Mouse (Mus musculus) skeletal muscle tissue, postnatal 0 days (tissue): Measurements from ENCODE around the gene Bbof1. TPM values are rescaled to one million over a fixed set of nuclear protein-coding genes. Genes with fewer than 3 reads are reported as not detected.

Source experiments
- polyA plus RNA-seq: library from polyadenylated mRNA; unstranded; fragments of >200 nt; fragmentation: Nextera tagmentation; extraction: Ambion mirVana; gene quantifications from 2 replicates; pipeline ENCODE4 v1.2.1, GENCODE M21; 2015

Gene Bbof1
- polyA plus RNA-seq = 0.54 and 0.71 TPM in 2 replicates

DNA sequence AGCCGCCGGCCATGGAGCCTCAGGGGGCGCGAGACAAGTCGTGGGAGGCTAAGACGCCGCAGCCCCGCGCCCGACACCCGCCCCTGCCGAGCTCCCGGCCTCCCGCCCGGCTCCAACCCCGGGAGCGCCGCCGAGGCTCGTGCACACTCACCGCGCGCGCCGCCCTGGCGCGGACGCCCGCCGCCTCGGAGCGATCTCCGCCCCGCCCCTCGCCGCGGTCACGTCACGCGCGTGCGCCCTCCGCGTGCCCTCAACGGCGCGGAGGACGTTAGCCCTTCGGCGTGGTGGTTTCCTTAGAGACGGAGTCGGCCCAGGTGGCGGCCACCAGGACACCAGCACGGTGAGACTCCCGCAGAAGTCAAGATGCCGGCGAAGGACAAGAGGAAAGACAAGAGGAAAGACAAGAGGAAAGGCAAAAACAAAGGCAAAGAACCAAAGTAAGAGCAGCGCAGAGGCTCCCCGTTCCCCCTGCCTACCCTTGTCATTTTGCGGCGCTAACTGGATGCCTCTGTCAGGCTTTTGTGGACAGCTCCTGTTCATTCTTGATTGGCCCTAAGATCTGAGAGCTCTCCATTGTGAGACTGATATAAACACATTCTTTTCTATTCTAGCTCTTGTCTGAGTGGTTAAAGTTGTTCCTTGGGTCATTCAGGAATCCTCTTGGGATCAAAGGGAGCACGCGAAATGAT, at the start of gene Bbof1, which contains the start of gene Entpd5:
Gene Bbof1 (plus strand): TSS at position 253 of the 689 bp plus-strand sequence.
Gene Entpd5 (minus strand): TSS at position 211 of the 689 bp plus-strand sequence.

DNA sequence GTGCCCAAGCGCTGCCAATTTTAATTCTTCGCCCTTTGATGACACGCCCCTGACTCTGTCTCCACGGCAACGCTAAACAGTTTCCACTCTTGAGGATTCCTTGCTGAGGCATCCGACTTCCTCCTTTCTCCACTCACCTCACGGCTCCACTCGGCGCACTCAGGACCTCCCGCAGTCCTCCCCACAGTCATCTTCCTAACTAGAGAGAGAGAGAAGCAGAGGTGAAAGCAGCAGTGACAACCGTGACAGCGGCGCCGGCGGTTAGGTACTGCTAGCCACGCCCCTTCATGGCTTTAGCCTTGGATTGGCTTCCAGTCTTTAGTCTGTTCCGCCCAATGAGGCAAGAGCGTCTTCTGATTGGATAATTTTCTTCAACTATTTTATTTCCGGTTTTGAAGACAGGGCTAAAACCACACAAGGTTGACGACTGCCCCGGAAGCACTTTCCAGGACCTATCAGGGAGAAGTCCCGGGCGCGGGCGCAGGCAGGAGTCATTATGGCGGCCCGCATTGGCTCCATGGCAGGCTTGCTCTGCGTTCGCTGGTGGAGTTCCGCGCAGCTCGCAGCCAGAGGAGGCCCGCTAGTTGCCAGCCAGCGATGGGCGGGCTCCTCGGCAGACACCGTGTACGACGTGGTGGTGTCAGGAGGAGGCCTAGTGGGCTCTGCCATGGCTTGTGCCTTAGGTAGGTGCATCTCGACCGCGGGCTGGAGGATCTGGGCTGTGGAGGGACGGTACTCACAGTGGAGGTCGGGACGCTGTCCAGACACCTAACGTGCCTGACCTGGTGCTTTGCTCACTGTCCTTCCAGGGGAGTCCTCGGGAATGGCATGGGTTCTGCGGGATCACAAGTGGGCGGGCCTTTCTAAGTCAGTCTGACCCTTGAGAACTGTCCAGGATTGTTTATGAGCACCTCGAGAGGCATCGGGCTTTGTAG, 47.0 kb upstream of the Bbof1 start, which contains the start of the genes Coq6 and Fam161b:
Gene Coq6 (plus strand): TSS at position 103 of the 935 bp plus-strand sequence.
Gene Fam161b (minus strand): TSS at position 279 of the 935 bp plus-strand sequence.

DNA sequence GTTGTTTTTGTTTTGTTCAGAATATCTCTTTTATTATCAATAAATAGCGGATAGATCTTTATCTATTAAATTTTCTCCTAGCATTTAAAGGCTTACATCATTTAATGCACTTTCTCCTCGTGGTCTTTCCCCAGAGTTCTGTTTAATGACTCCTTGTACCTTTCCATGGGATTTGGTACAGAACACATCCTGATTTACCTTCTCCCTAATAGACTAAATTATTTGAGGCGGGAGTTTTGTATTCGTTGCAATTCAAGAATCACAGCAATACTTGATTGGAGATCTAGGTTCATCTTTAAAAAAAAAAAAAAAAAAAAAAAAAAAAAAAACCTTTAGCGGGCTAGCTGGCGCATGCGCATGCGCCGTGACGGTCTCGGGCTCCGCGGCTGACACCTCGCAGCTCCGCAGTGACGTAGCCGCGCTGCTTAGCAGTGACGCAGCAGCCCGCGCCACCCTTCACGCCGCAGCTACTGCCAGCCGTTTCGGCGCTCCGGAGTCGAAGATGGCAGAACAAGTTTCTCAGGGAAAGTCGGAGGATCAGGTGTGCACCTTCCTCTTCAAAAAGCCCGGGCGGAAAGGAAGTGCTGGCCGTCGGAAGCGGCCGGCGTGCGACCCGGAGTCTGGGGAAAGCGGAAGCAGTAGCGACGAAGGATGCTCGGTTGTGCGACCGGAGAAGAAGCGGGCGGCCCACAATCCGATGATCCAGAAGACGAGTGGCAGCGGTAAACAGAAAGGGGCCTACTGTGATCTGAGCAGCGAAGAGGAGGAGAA, 8.1 kb downstream of the Bbof1 start, which contains the start of gene Rnf113a2:
Gene Rnf113a2 (plus strand): TSS at position 363 of the 771 bp plus-strand sequence.

GRCm38 (mm10) chr12:84450718-84451646, 42.1 kb downstream of the Bbof1 start, which contains the start of the genes Aldh6a1 and Lin52:
TSS of gene Aldh6a1 (minus strand) at chr12:84451004.
TSS of gene Lin52 (plus strand) at chr12:84451422.

Other genes starting within 250 kb of the Bbof1 start
- gene Elmsan1, start 190.2 kb upstream of the Bbof1 start, polyA plus RNA-seq = 4.9 and 5.7 TPM in 2 replicates
- gene Ptgr2, start 123.8 kb upstream of the Bbof1 start, polyA plus RNA-seq = 64.0 and 72.2 TPM in 2 replicates
- 31.5 and 33.8 TPM in 2 replicates for gene Zfp410, start 92.2 kb upstream of the Bbof1 start, polyA plus RNA-seq
- gene Coq6, start 47.4 kb upstream of the Bbof1 start, polyA plus RNA-seq = 44.9 and 45.2 TPM in 2 replicates
- gene Fam161b, start 47.2 kb upstream of the Bbof1 start, polyA plus RNA-seq = 0.46 and 0.90 TPM in 2 replicates
- gene Entpd5, start within 50 bp of the Bbof1 start, polyA plus RNA-seq = 5.3 and 6.6 TPM in 2 replicates
- gene Rnf113a2, start 8.1 kb downstream of the Bbof1 start, polyA plus RNA-seq = 15.7 and 17.7 TPM in 2 replicates
- 36.8 and 77.0 TPM in 2 replicates for gene Aldh6a1, start 41.9 kb downstream of the Bbof1 start, polyA plus RNA-seq
- gene Lin52, start 42.4 kb downstream of the Bbof1 start, polyA plus RNA-seq = 7.3 and 8.9 TPM in 2 replicates
- not detected in 2 replicates for gene Vsx2, start 160.7 kb downstream of the Bbof1 start, polyA plus RNA-seq
- gene Abcd4, start 208.3 kb downstream of the Bbof1 start, polyA plus RNA-seq = 6.2 and 6.7 TPM in 2 replicates
- gene Vrtn, start 231.9 kb downstream of the Bbof1 start, polyA plus RNA-seq = not detected in 2 replicates